Mouse (Mus musculus): ENCODE measurements around the gene Grm3.

Grm3 gene

DNA sequence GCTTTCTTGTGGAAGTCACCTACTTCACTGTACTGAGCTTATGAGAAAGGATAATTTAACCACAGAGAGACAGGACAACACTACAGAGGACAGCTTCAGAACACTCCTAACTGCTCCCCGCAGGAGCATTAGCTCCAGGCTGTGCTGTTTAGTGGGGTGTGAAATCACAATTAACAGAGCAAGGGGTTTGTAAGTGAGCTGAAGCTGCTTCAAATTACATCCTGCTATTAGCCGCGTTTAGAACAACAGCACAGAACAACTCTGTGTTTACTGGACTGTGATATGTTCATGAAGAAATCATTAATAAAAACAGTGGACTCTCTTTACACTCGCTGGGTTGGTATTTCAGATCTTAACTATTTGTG is 101.9 kb downstream of the Grm3 start:
- DNase-seq (ENCODE audit: low read depth, low spot score): no peak

DNA sequence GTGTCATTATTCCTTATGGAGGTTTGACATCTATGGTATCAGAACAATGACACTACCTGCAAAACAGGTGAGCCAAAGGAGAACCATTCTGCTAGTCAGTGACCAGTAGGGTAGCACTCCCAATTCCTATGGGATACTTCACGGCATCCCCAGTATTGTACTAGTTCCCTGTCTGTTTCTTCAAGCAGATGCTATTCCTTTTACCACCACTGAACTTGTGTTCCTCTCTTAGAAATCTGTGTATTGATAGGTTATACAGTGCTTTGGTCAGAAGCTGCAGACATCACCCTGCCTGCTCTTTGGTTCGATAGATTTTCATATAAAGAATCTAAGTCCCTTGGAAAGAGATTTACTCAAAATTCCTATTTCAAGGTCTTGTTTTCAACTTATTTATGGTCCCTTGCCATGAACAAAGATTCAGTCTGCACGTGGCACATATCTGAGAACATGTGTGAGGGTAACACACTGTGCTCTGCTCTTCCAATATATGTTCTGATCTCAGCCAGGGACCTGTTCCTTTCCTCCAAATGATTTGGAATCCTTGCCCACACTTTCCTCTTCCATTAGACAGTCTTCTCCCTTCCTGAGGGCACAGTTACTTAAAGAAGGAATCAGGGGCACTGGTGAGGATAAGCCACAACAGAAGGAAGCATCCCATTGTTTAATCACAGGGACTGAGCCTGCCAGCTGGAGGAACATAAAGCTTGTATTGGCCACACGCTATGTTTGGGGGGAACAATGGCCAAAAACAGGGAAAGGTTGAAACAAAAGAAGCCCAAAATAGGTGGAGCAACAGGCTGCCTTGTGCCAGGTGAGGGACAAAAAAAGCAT is 102.5 kb downstream of the Grm3 start:
- DNase-seq (ENCODE audit: low read depth, low spot score): no peak

DNA sequence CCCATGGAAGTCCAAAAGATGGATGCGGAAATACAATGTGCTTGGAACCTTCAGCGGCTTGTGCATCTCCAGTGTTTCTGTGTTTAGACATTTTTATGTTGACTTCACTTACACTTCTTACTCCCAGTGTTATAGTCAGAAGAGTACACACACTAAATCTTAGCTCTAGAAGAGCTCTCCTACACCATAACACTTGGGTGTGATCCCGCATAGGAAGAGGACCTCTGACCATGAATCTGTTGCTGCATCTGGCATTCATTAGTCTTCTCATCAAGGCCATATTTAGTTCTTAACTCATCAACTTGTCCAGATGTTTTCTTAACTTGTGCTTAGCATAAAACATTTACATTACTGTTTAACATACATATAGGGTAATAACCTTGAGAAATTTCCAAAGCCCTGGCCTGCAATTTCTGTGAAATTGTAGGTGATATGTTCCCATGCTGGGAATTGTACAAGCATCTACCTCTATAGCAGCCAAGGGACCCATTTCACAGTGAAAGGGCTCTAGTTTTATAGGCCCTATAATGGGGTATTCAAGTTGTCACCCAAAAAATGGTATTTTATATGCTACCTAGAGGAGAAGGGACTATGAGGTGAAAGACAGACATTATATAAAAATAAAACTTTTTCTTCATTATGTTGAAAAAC is 103.4 kb downstream of the Grm3 start:
- no peak for DNase-seq (ENCODE audit: low read depth, low spot score)

DNA sequence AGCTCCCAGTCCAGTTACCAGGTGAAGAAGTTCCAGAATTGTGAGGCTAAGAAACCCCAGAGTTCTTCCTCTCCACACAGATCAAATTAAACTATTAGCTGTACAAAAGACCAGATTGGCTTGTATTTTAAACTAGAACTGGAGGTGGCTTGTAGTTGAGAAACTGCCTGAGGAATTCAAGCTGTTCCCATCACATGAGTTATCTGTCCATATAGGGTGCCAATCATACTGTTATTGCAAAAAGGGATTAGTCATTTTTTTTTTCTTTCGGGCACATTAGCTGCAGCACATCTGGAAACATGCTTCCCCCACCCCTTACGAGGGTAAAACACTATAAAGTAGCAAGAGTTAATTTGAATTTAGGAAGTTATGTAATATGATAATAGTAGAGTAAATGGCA is 145.9 kb downstream of the Grm3 start:
- DNase-seq (ENCODE audit: low read depth, low spot score): no peak

DNA sequence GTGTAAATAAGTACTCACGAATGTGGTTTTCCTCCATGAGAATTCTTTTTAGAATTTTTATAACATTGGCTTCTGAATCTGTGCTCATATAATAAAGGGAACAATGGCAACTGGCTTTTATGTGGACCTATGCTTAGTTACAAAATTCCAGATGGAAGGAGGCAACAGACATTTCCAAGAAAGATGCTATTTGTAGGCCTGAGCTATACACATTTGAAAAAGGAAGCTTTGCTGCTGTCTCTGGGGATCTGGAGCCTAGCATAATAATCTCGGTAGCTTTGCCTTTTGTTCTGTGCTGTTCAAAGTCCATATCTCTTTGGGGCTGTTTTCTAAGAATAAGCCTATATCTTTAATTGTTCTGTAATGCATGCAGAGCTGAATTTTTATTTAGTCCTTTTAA is 146.4 kb downstream of the Grm3 start:
- DNase-seq (ENCODE audit: low read depth, low spot score): no peak

DNA sequence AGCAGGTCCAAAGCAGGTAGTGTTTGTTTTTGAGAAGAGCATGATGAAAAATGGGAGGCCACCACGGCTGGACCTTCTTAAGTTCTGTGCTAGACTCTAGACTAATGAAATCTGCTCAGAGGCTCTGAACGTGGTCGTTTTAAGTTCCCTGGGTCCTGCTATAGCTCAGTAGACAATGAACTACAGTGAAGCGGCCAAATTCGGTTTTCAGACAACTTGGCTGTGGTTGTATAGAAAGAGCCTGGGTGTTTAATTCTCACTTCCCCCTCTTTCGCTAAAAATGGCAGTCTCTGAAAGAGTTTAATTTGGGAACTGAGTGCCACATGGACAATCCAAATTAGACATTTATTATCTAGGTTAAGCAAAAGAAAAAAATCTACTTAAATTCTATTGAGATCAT is 154.0 kb downstream of the Grm3 start:
- DNase-seq (ENCODE audit: low read depth, low spot score): no peak

DNA sequence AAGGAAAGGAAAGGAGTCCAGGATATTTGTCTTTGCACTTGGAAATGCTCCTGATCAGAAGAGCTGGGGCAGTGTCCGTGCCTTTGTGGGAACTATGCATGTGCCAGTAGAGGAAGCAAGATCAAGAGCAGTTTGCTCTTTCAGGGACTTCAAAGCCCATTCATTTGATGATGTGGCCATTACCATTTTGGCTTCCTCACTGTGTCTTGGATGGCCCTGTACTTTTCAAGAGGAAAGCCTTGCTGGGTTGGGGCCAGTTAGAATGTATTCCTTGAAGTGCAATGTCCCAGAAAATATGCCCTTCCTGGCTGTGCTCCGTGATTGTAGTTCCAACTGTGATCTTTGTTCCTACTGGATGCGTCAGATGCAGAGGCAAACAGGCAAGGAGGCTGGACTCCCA is 167.3 kb downstream of the Grm3 start:
- no peak for DNase-seq (ENCODE audit: low read depth, low spot score)

DNA sequence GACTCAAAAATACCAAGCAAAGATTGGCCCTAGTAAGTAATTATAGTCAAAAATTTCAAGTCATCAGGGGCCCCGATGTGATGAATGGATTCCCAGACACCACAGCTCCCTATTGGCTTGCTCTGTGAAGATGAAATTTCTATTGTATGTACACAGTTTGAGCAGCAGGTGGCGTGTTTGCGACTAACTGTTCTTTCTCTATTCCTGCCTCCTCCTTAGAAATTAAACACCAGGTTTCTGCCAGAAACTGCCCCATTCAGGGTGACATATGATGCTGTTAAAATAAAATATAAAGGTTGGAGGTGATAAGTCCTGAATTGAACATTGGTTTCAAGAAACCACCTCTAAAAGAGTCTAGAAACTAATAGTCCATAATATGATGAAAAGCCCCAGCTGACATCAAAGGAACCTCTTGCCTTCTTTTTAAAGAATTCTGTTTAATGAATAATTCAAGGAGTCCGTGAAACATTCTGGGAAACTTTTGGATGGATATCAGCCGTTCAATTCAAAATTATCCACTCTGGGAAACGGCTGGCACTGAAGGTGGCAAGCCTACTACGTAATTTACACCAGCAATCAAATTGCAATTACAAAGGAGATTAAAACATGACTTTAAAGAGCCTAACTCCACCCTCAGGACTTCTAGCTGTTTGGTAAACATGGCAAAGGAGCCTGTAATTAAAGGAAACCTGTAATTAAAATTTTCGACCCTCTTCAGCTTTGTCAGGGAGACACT is 184.0 kb downstream of the Grm3 start:
- no peak for DNase-seq (ENCODE audit: low read depth, low spot score)

DNA sequence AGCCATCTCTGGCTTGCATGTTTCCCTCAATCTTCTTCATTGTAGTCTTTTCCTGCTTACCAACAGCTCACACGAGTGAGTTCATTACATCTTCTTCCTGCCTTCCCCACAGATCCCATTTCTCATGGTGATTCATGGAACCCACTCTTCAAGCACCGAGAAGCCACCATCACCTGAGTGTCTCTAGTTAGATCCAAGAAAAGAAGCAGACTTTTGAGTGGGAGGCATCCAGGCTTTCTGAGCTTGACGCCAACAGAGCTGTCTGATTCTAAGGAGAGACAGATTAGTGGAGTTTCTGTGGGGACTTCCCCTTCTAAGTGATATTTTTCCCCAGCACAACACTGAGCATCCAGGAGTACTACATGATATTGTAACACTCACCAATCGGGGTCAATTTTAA is 199.5 kb downstream of the Grm3 start:
- no peak for DNase-seq (ENCODE audit: low read depth, low spot score)

DNA sequence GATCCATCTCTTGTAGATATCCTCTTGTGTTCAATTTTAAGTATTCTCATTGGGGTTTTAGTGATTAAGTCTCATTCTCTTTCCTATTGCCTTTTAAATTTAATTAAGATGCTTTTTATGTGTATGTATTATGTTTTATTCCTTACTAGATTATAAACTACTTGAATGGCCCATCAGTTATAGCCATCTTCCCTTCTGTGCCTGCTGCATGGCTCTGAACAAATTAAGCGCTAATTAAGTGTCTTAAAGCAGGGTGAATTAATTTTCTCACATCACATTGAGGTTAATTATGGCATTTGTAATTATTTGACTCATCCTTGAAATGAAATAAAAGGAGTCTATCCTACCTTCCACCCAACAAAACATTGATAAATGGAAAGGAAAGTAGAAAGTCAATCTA is 213.9 kb downstream of the Grm3 start:
- no peak for DNase-seq (ENCODE audit: low read depth, low spot score)

DNA sequence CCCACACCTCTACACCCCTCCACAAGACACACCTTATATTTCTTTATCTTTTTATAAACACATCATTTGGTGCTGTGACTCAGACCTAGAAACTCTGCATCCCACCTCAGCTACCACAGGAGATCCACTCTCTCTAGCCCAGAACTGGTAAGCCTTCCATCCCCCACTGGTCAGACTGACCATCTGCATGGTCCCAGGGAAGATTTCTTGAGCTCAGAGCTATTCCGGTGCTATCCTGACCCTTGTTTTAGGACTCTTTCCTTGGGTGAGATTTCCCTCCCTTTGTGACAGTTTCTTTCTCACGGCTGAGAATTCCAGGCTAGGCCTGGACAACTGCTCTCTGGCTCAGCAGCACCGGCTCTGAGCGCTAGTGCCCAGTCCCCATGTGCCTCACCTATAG is 227.7 kb downstream of the Grm3 start:
- no peak for DNase-seq (ENCODE audit: low read depth, low spot score)

DNA sequence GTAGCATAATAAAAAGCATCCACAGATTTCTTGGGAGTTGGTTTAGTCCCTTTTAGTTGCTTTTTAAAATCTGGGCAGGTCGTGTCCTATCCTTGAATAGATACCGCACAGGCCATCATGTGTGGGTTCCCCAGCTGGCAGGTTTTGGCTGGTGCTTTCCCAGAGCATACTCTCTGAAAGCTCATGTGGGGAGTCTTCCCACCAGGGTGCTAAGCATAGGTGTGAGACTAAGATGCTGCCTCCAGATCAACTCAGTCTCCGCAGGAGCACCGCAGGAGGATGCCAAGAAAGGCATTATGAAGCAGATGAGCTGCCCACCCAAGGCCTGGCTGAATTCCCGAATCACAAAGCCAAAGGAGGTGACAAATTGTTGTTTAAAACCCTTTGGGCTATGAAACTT is 229.5 kb downstream of the Grm3 start:
- no peak for DNase-seq (ENCODE audit: low read depth, low spot score)

DNA sequence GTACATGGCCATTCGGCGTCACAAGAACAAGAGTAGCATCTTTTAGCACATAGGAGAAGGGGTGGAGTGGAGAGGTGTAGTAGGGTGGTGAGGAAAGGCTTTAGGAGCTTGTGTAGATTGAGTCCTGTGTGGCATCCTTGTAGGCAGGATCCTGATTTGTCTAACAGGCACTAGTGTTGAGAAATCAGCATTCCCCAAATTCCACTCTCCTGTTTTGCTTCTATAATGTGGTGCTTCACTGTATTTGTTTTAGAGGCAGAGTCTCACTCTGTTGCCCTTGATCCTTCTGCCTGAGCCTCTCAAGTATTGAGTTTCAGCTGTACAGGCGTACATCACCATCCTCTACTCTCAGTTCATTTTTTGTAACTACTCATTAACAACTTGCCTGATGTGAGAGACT is 247.4 kb downstream of the Grm3 start:
- no peak for DNase-seq (ENCODE audit: low read depth, low spot score)

DNA sequence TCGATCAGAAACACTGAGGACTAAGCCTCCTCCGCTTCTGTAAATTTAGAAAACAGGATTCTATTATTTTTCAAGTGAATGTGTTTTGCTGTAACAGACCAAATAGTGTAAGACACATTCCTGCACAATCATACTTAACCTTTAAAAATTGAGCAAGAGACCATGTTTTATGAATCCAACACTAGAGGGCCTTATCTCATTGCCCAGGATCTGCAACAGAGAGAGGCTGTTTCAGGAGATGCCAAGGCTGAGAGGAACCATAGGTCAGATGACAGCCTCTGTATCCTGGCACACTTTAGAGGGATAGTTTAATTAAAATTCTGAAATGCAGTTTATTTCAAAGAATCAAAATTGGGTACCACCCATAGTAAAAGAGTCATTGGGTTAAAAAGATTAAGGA is 271.7 kb downstream of the Grm3 start:
- DNase-seq (ENCODE audit: low read depth, low spot score): no peak

DNA sequence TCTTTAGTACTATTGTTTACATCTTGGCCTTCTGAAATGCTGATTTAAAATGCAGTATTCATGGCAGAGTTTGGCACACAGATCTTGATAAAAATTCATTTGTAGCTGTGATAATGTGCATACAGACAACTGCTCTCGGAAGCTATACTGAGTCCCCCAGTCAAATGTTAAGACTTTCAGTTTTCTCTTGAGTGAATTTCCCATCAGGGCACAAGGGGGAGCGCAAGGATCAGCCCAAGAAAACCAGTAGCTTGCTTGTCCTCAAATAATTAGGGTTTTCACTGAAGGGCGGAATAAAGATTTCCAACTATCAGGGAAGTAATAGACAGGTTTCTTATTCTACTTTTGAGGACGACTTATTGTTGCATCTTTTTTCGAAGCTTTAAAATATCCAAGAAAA is 275.4 kb downstream of the Grm3 start:
- DNase-seq (ENCODE audit: low read depth, low spot score): no peak

DNA sequence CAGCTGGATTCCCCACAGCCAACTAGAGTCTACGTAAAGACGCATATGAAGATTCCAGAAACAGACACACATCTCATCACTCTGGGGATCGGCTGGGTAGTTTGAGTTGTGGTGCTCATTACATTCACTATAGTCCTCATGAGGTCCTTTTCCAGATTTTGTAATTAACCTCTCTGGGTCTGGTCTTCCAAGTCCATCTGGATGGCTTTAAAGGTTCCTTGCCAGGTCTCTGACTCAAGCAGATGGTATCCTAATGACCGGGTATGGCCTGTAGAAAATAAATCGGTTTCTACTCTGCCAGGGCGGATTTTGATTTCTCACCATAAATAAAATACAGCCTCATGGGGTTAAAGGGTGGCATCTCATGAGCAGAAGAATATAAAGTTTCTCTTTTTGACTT is 276.0 kb downstream of the Grm3 start:
- no peak for DNase-seq (ENCODE audit: low read depth, low spot score)

DNA sequence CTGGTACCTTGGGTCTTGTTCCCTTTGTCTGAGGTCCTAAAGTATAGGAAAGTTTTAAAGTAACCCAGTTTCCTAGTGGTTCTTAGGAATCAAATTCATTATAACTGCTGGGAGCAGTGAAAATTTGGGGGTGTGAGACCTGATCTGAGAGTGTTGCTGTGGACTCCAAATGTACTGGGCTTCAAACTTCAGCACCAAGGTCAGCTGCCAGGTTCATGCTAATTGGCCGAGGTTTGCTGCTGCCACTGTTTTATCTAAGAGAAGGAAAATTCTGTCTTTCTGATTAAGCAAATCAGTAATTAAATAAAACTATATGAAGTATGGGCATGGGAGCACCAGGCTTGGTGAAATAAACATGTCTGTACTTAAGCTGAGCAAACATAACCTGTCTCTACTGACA is 278.8 kb downstream of the Grm3 start:
- DNase-seq (ENCODE audit: low read depth, low spot score): no peak

Measured in CD4-positive helper T cell, adult 2 months (primary cell).